Mouse (Mus musculus) left cerebral cortex, postnatal 10 days (tissue): ENCODE measurements around the gene Lhx8. TPM values are rescaled to one million over a fixed set of nuclear protein-coding genes. Genes with fewer than 3 reads are reported as not detected.

Experiments used
- DNase-seq, 2 experiments: peaks; one replicate each; pipeline ENCODE4 v3.0.0; 2021 to 2022; ENCODE audit warnings: low spot score in 2 of 2, mixed read lengths in 1 of 2; ENCODE audit errors: extremely low spot score in 1 of 2
- intact Hi-C: fragments of 180-260 bp; cut with DNase I; formaldehyde crosslinking; loops from one replicate; pipeline ENCODE4 v1.15.1; 2025
- total RNA-seq, 2 experiments: library from RNA; stranded (reverse); gene quantifications; 2 replicates each; pipeline ENCODE4 v1.2.3; 2021

Lhx8 gene
- total RNA-seq = 1 to 10 TPM in 1 of 2 experiments, under 1 TPM in 1; 0.81 to 1.7 TPM

GRCm38 (mm10) chr3:154330181-154331002 lies at the start of gene Lhx8:
Lhx8 (minus strand) TSS chr3:154330659.
- intact Hi-C loops = no loop called here
- DNase-seq = no peak

- intact Hi-C loops = no loop called here
- DNase-seq = peak in 1 of 2 experiments; percentile 31
Observed at GRCm38 (mm10) chr3:154373536-154373935, 43.1 kb upstream of the Lhx8 start.

GRCm38 (mm10) chr3:154372688-154373087 lies 42.2 kb upstream of the Lhx8 start:
- no peak for DNase-seq
- intact Hi-C loops = no loop called here

- intact Hi-C loops = no loop called here
- DNase-seq = no peak
Observed at GRCm38 (mm10) chr3:154367327-154367726, 36.9 kb upstream of the Lhx8 start.

DNA sequence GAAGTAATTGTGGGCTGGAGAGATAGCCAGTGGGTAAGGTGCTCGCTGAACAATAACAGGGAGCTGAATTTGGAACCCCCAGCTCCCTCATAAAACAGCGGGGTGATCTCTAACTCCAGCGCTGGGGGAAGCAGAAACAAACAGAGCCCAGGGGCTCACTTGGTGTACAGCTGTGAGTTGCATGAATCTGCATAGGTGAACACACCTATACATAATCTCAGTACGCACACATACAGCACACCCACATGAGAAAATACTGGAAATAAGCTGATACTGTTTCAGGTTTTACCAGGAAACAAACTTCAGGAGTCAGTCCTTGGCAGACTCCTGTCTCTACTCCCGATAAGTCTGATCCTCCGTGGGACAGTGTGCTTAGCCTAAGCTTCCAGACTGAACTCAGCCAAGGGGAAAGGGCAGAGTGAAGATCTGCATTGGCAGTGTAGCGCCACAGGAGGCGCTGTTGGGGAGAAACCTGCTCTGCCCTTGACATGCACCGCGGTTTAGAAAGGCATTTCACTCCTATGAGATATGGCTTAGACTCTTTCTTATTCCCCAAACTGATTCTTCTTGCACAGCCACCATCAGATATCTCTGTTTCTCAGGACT lies 34.2 kb upstream of the Lhx8 start:
- no peak for DNase-seq
- intact Hi-C loops = no loop called here

- no peak for DNase-seq
Observed at GRCm38 (mm10) chr3:154363507-154363906, 33.0 kb upstream of the Lhx8 start.

GRCm38 (mm10) chr3:154359231-154359630 lies 28.8 kb upstream of the Lhx8 start:
- intact Hi-C loops = no loop called here
- no peak for DNase-seq

More at GRCm38 (mm10) chr3:154363507-154363906, 33.0 kb upstream of the Lhx8 start:
- intact Hi-C loops = no loop called here

DNA sequence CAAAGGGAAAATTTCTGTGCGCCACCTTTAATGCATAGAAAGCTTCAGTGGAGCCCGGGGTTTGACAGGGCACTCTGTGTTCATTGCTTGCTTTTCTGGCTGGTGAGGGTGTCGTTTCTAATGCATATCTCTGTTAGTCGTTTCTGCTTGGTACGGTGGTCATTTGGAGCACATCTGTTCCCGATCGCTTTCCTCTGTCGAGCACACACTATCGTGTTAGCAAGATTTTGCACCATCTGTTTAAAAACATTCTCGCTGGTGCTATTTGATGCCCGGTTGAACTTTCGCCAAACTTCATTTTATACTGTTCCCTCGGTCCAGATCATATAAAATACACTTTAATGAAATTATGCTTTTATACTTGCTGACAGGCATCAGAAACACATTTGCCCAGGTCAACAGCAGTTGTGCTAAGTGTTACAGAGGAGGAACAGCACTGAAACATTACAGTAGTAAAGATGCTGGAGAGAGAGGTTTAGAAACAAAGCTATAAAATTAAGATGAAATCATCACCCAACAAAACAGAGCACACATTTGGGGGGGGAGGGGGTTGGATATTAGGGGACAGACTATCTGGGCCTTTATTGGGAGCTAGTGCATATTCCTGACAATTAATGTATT lies 9.9 kb upstream of the Lhx8 start:
- DNase-seq = no peak
- intact Hi-C loops = no loop called here

GRCm38 (mm10) chr3:154339649-154340260 lies 9.3 kb upstream of the Lhx8 start:
- DNase-seq = no peak
- intact Hi-C loops = no loop called here

DNA sequence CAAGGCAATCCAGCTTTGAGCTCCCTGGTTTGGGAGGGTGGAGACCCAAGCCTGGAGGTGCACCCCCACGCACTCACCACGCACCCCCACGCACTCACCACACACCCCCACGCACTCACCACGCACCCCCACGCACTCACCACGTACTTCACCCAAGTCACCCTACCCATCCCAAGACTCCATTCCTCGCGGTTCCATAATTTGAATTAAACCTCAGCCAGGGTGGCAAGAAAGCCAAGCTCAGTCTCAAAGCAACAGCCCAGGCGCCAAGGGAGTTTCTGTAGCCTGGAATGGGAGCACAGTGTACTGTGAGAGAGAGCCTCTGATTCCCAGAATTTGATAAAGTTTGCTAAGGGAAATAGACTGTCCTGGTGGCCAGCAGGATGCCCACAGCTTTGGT lies 4.3 kb upstream of the Lhx8 start:
- intact Hi-C loops = no loop called here

DNA sequence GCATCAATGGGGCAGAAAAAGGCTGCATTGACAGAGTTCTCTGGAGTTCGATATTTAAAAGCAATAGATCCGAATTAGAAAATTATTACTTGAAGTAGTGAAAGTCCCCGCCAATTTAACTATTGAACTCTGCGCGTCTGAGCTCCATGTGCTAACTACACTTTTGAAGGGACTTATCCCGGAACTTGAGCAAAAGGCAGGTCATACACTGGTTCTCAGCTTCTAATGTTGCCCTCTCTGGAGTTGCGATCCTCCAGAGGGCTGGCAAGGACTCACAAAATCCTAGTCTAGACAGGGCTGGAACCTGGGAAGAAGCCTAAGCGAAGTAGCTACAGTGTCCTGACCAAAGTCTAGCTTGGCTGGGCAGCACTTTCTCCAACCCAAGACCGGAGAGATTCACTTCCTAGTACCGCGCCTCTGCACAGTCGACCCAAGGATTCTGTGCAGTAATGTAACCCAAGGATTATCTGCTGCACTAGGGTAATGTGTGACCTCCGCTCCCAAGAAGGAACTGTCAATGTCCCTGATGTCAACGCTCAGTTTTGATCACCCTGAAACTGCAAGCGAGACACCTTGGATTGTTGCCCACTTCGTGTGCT lies 3.0 kb upstream of the Lhx8 start:
- intact Hi-C loops = loop anchor here (2.0 kb wide), 1 partner anchor 235 kb away; no protein-coding TSS in a partner anchor
- DNase-seq = no peak

More for the DNA sequence above, 4.3 kb upstream of the Lhx8 start:
- no peak for DNase-seq

DNA sequence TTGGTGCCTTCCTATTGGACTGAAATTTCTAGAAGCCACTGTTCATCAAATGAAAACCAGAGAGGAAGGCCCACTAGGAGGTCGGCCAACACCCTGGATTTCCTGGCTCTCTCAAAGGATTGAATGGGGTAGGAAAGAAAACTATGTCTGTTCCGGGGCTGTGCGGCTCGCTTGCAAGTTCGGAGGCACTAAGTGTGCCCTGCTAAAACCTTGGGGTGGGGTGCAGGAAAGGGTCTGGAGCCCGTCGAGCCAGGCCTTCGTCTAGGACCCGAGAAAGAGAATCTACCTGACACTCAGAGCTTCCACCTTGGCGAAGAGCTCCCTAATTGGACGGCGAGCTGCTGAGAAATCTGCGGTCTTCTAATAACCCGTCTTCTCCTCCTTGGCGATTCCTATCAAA lies 2.5 kb upstream of the Lhx8 start:
- intact Hi-C loops = loop anchor here (2.0 kb wide), 1 partner anchor 236 kb away; no protein-coding TSS in a partner anchor
- no peak for DNase-seq

DNA sequence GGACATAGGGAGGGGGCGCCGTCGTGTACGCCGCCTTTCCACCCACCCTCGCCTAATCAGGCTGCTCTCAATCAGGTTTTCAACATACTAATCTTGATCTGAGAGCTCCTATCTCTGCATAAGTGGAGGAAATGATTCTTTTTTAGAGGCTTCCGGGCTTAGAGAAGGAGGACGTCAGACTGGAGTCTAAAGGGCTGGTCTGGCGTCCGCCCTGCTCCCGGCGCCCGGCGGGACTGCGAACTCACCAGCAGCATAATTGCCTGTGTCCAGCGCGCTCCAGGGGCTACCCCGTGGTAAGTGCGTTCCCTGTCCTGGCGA lies 1.7 kb upstream of the Lhx8 start:
- intact Hi-C loops = loop anchor here (2.0 kb wide), 1 partner anchor 237 kb away; no protein-coding TSS in a partner anchor
- DNase-seq = no peak

GRCm38 (mm10) chr3:154331506-154332212 lies 1.2 kb upstream of the Lhx8 start:
- DNase-seq = no peak
- intact Hi-C loops = loop anchor here (2.0 kb wide), 1 partner anchor 237 kb away; no protein-coding TSS in a partner anchor

DNA sequence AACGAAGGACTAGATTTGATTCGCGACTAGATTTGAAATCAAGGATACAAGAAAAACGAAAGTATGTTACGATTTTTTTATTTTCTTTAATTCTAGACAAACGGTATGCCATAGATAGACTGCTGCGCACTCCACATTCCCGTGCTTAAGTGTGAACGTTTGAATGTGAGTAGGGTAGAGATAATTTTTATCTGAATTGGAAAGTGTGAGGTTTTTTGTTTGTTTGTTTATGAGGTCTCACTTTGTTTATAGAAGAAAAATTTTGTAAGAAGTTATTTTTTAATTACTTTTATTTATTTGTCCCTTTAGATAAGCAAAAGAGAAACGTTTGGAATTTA lies 513 bp upstream of the Lhx8 start:
- no peak for DNase-seq
- intact Hi-C loops = no loop called here

DNA sequence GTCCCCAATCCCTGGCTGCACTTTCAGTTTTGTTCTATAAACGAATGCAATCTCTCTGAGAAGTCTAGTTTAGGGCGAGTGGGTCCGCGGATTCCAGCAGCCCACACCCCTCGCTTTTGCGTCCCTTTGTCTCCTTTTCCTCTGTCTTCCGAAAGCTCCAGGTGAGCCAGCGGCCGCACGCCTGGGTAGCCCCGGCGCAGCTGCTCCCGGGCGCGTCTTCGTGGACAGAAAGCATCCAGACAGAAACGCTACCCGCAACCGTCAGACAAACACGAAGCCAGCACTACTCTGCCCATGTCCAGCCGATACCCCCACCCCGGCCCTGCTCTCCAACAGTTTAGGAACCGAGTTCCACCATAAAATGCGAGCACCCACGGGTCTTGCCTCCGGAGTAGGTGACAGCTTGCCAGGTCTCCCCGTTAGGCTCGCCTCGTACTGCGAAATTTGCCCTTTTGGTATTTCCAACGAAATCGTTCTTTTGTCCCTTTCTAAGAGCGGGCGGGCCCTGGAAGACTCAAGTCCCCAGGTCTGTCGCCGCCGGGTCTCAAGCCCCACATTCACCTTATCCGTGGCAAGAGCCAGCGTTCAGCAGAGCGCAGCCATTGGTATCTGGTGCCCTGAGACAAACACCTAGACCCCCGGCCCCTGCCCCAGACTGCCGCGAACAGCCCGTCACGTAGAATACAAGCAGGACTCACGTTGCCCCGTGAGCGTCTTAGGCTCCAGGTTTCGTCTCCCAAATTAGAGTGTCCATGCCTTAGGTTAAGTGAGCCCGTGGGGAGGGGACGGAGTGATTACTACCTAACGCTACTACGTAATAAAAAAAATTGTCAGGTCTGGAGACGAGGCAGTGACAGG lies 907 bp downstream of the Lhx8 start:
- DNase-seq = no peak
- intact Hi-C loops = no loop called here

DNA sequence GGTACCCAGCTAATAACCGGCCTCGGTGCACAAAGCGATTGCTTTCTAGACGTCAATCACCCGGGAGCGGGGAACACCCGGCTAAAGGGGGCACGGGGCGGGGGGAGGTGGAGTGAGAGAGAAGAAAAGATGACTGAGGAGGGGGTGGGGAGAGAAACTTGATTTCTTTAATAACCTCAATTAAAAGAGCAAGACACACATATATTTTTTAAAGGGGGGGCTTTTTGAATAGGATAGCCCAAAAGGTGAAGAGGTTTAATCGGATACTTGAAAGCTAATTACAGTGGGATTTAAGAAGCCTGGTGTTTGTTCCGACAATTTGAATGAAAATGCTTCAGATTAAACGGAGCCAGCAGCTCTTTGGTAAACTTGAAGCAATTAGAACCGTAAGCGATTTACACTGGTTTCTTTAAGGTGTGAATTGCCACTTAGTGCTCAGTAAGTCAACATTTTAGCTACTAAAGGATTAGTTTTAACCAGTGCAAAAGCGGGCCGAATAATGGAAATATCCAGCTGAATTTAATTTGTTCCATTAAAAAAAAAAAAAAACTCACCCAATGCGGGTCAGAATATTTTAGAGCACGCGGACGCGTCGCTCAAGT lies 1.6 kb downstream of the Lhx8 start:
- intact Hi-C loops = no loop called here
- DNase-seq = no peak
